Mouse (Mus musculus): ENCODE results near the gene Brca2. TPM values are rescaled to one million over a fixed set of nuclear protein-coding genes. Genes with fewer than 3 reads are reported as not detected.
A peak's percentile ranks its signal among the peaks of the same experiment; 100 is the strongest.

Brca2 gene
- total and polyA plus RNA-seq, 3 experiments, result 13.8 to 24.0 (median 17.1) TPM

DNA sequence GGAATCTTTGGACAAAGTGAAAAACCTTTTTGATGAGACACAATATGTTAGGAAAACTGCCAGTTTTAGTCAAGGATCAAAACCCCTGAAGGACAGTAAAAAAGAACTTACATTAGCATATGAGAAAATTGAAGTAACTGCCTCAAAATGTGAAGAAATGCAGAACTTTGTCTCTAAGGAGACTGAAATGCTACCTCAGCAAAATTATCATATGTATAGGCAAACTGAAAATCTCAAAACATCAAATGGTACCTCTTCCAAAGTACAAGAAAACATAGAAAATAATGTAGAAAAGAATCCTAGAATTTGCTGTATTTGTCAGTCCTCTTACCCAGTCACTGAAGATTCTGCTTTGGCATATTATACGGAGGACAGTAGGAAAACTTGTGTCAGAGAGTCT lies 18.9 kb downstream of the Brca2 start:
- dilution Hi-C loops (cut with MboI; ENCODE audit: extremely low pct_ligation_motif_present, extremely low pct_unique_long_range_greater_than_20kb, low sequenced_read_pairs) (no loop called here), in situ Hi-C loops (cut with MboI; ENCODE audit: low pct_ligation_motif_present, low pct_unique_long_range_greater_than_20kb, low sequenced_read_pairs) (no loop called here)
- no peak overlapping the region for H3K27ac ChIP-seq (ENCODE audit: insufficient read depth, low read depth)
- peaks cover 18% of the 10 kb centered on the region for H3K9me3 ChIP-seq (replicated peaks; ENCODE audit: low read length)
- no peak overlapping the region for H3K4me2 ChIP-seq (ENCODE audit: insufficient read depth, low read depth, poor library complexity, severe bottlenecking)
- H3K4me3 ChIP-seq (replicated peaks in 1 of 3; ENCODE audit: low read depth in 2 of 3, low read length in 2 of 3, poor library complexity in 1 of 3), result no peak overlapping the region
- TF ChIP-seq MAFK (IDR thresholded peaks at IDR 0.05; ENCODE audit: insufficient replicate concordance, low read length) (peak; percentile 87), MYC (IDR thresholded peaks at IDR 0.05; ENCODE audit: low read depth, low read length) (no peak)
- H3K4me1 ChIP-seq (ENCODE audit: control insufficient read depth in 1 of 2, insufficient read depth in 2 of 2), result no peaks in the 10 kb centered on the region
- DNase-seq (ENCODE audit: extremely low read depth), result no peak
- H3K79me2 ChIP-seq (replicated peaks; ENCODE audit: control insufficient read depth, extremely low read depth, insufficient read depth, poor library complexity, severe bottlenecking), result no peaks in the 10 kb centered on the region
- no peaks in the 10 kb centered on the region for H3K27me3 ChIP-seq (replicated peaks)
- no peak overlapping the region for H3K9ac ChIP-seq (ENCODE audit: insufficient read depth, low read depth)
- H3K36me3 ChIP-seq (replicated peaks in 1 of 2; ENCODE audit: control insufficient read depth in 1 of 2, insufficient read depth in 1 of 2, low read length in 1 of 2), result peaks cover 12 to 34% of the 10 kb centered on the region in 2 experiments

DNA sequence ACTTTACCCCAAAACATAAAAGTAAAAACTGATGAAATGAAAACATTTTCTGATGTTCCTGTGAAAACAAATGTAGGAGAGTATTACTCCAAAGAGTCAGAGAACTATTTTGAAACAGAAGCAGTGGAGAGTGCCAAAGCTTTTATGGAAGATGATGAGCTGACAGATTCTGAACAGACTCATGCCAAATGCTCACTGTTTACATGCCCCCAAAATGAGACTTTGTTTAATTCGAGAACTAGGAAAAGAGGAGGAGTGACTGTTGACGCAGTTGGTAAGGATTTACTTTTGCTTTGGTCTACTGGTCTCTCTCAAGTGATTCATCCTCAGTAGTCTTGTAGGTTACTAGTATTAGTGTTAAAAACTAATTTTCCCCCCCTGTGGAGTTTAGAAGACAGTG lies 20.8 kb downstream of the Brca2 start:
- DNase-seq (ENCODE audit: extremely low read depth), result no peak
- Histone ChIP-seq H3K79me2 (replicated peaks; ENCODE audit: control insufficient read depth, extremely low read depth, insufficient read depth, poor library complexity, severe bottlenecking) (no peaks in the 10 kb centered on the region), H3K4me2 (ENCODE audit: insufficient read depth, low read depth, poor library complexity, severe bottlenecking) (no peak overlapping the region), H3K9me3 (replicated peaks; ENCODE audit: low read length) (peaks cover 16% of the 10 kb centered on the region), H3K27me3 (replicated peaks) (no peaks in the 10 kb centered on the region), H3K36me3 (replicated peaks in 1 of 2; ENCODE audit: control insufficient read depth in 1 of 2, insufficient read depth in 1 of 2, low read length in 1 of 2) (peaks cover 5 to 20% of the 10 kb centered on the region in 2 experiments), H3K4me3 (replicated peaks in 1 of 3; ENCODE audit: low read depth in 2 of 3, low read length in 2 of 3, poor library complexity in 1 of 3) (no peak overlapping the region), H3K27ac (ENCODE audit: insufficient read depth, low read depth) (no peak overlapping the region), H3K4me1 (ENCODE audit: control insufficient read depth in 1 of 2, insufficient read depth in 2 of 2) (no peaks in the 10 kb centered on the region), H3K9ac (ENCODE audit: insufficient read depth, low read depth) (no peak overlapping the region)
- in situ Hi-C loops (cut with MboI; ENCODE audit: low pct_ligation_motif_present, low pct_unique_long_range_greater_than_20kb, low sequenced_read_pairs) (no loop called here), dilution Hi-C loops (cut with MboI; ENCODE audit: extremely low pct_ligation_motif_present, extremely low pct_unique_long_range_greater_than_20kb, low sequenced_read_pairs) (no loop called here)
- no peak for TF ChIP-seq EP300 (IDR thresholded peaks at IDR 0.05; ENCODE audit: low read length)
- no peak for TF ChIP-seq USF2 (conservative IDR thresholded peaks at IDR 0.05; ENCODE audit: low read depth, low read length)
- no peak for TF ChIP-seq MAFK (IDR thresholded peaks at IDR 0.05; ENCODE audit: insufficient replicate concordance, low read length)
- no peak for TF ChIP-seq USF1 (IDR thresholded peaks at IDR 0.05; ENCODE audit: low read depth, low read length)
- no peak for TF ChIP-seq NRF1 (IDR thresholded peaks at IDR 0.05; ENCODE audit: low read depth, low read length)
- no peak for TF ChIP-seq E2F4 (IDR thresholded peaks at IDR 0.05; ENCODE audit: insufficient replicate concordance, low read depth, low read length)
- no peak for TF ChIP-seq ZC3H11A (IDR thresholded peaks at IDR 0.05; ENCODE audit: low read depth, low read length)
- no peak for TF ChIP-seq ELF1 (IDR thresholded peaks at IDR 0.05; ENCODE audit: low read depth, low read length)
- TF ChIP-seq ZMIZ1 (IDR thresholded peaks at IDR 0.05; ENCODE audit: low read depth, low read length), result no peak

DNA sequence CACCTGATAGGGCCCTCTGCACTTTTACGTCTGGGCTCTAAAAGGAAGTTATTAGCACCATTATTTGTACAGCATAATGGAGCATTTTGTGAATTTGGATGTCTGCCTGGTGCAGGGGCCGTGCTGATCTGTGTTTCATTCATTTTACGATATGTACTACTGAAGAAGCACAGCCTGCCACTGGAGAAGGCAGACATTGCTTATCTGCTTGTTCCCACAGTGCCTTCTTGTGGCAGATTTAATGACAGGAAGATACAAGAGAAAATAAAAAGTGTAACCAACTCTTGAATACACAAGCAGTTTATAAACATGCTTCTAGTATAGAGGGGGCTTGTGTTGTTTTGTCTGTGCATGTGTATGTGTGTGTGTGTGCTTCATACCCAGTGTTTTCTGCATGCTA lies 29.2 kb downstream of the Brca2 start:
- H3K4me2 ChIP-seq (ENCODE audit: insufficient read depth, low read depth, poor library complexity, severe bottlenecking), result no peak overlapping the region
- H3K27me3 ChIP-seq (replicated peaks), result no peaks in the 10 kb centered on the region
- in situ Hi-C loops (cut with MboI; ENCODE audit: low pct_ligation_motif_present, low pct_unique_long_range_greater_than_20kb, low sequenced_read_pairs) (no loop called here), dilution Hi-C loops (cut with MboI; ENCODE audit: extremely low pct_ligation_motif_present, extremely low pct_unique_long_range_greater_than_20kb, low sequenced_read_pairs) (no loop called here)
- no peak for DNase-seq (ENCODE audit: extremely low read depth)
- TF ChIP-seq CTCF (conservative IDR thresholded peaks at IDR 0.05 in 1 of 2, IDR thresholded peaks at IDR 0.05 in 1 of 2; ENCODE audit: low read depth in 2 of 2, low read length in 2 of 2), result peak in 1 of 2 experiments; percentile 27; a peak in 1 of 4 replicates
- peak; percentile 19; the same call in 1 of the 2 replicates for TF ChIP-seq SMC3 (IDR thresholded peaks at IDR 0.05; ENCODE audit: low read depth, low read length)
- TF ChIP-seq KAT2A (IDR thresholded peaks at IDR 0.05; ENCODE audit: insufficient replicate concordance, low read length), result no peak
- TF ChIP-seq RAD21 (IDR thresholded peaks at IDR 0.05; ENCODE audit: low read depth, low read length), result peak; percentile 13
- H3K4me3 ChIP-seq (replicated peaks in 1 of 3; ENCODE audit: low read depth in 2 of 3, low read length in 2 of 3, poor library complexity in 1 of 3), result no peak overlapping the region
- H3K36me3 ChIP-seq (replicated peaks in 1 of 2; ENCODE audit: control insufficient read depth in 1 of 2, insufficient read depth in 1 of 2, low read length in 1 of 2), result peaks cover 39 to 66% of the 10 kb centered on the region in 2 experiments
- H3K4me1 ChIP-seq (ENCODE audit: control insufficient read depth in 1 of 2, insufficient read depth in 2 of 2), result no peaks in the 10 kb centered on the region
- H3K9me3 ChIP-seq (replicated peaks; ENCODE audit: low read length), result no peaks in the 10 kb centered on the region
- no peak overlapping the region for H3K9ac ChIP-seq (ENCODE audit: insufficient read depth, low read depth)
- no peak overlapping the region for H3K27ac ChIP-seq (ENCODE audit: insufficient read depth, low read depth)
- H3K79me2 ChIP-seq (replicated peaks; ENCODE audit: control insufficient read depth, extremely low read depth, insufficient read depth, poor library complexity, severe bottlenecking), result no peaks in the 10 kb centered on the region
